Mouse (Mus musculus): ENCODE measurements at regions not wholly inside any gene's neighbourhood (a gene's known extent, or its start where the extent isn't known, plus 50 kb on each side); places are given as distances from the start of the nearest gene placed in this dataset.

GRCm38 (mm10) chr3:105215729-105216128 is 149.1 kb downstream of the 4930564D02Rik start:
- TF ChIP-seq MAZ (IDR thresholded peaks at IDR 0.05; ENCODE audit: low read depth, low read length), result no peak
- TF ChIP-seq CTCF (conservative IDR thresholded peaks at IDR 0.05 in 1 of 2, IDR thresholded peaks at IDR 0.05 in 1 of 2; ENCODE audit: low read depth in 2 of 2, low read length in 2 of 2), result no peak
- no peak for TF ChIP-seq EP300 (IDR thresholded peaks at IDR 0.05; ENCODE audit: low read length)
- TF ChIP-seq BHLHE40 (IDR thresholded peaks at IDR 0.05; ENCODE audit: low read depth, low read length), result no peak
- TF ChIP-seq E2F4 (IDR thresholded peaks at IDR 0.05; ENCODE audit: insufficient replicate concordance, low read depth, low read length), result no peak
- TF ChIP-seq GABPA (IDR thresholded peaks at IDR 0.05; ENCODE audit: insufficient replicate concordance, low read depth, low read length), result no peak
- no peak for TF ChIP-seq RAD21 (IDR thresholded peaks at IDR 0.05; ENCODE audit: low read depth, low read length)
- no peak for TF ChIP-seq RCOR1 (conservative IDR thresholded peaks at IDR 0.05; ENCODE audit: low read depth, low read length)
- TF ChIP-seq ETS1 (conservative IDR thresholded peaks at IDR 0.05; ENCODE audit: low read depth, low read length), result no peak
- TF ChIP-seq USF2 (conservative IDR thresholded peaks at IDR 0.05; ENCODE audit: low read depth, low read length), result no peak
- no peak for TF ChIP-seq UBTF (IDR thresholded peaks at IDR 0.05; ENCODE audit: low read depth, low read length)
- TF ChIP-seq MAFK (IDR thresholded peaks at IDR 0.05; ENCODE audit: insufficient replicate concordance, low read length), result no peak
- TF ChIP-seq CHD1 (IDR thresholded peaks at IDR 0.05; ENCODE audit: low read depth, low read length), result no peak
